Mouse (Mus musculus): ENCODE data around the gene Crb2. TPM values are rescaled to one million over a fixed set of nuclear protein-coding genes. Genes with fewer than 3 reads are reported as not detected.

Gene Crb2
- total RNA-seq, 1 experiment from 2014 or later = 0.38 TPM

- ATAC-seq (replicated peaks; ENCODE audit: insufficient number of reproducible peaks, low FRiP score, low TSS enrichment, poor library complexity, severe bottlenecking) = no peak
These were observed 60.9 kb downstream of the Crb2 start for GRCm38 (mm10) chr2:37836926-37837325.

GRCm38 (mm10) chr2:37837542-37837941, 61.5 kb downstream of the Crb2 start:
- no peak for ATAC-seq (replicated peaks; ENCODE audit: insufficient number of reproducible peaks, low FRiP score, low TSS enrichment, poor library complexity, severe bottlenecking)

GRCm38 (mm10) chr2:37838202-37838984, 62.3 kb downstream of the Crb2 start:
- no peak for ATAC-seq (replicated peaks; ENCODE audit: insufficient number of reproducible peaks, low FRiP score, low TSS enrichment, poor library complexity, severe bottlenecking)

- ATAC-seq (replicated peaks; ENCODE audit: insufficient number of reproducible peaks, low FRiP score, low TSS enrichment, poor library complexity, severe bottlenecking) = no peak
These were observed 63.9 kb downstream of the Crb2 start for GRCm38 (mm10) chr2:37839922-37840321.

- no peak for ATAC-seq (replicated peaks; ENCODE audit: insufficient number of reproducible peaks, low FRiP score, low TSS enrichment, poor library complexity, severe bottlenecking)
These were observed 66.1 kb downstream of the Crb2 start for GRCm38 (mm10) chr2:37842151-37842569.

- ATAC-seq (replicated peaks; ENCODE audit: insufficient number of reproducible peaks, low FRiP score, low TSS enrichment, poor library complexity, severe bottlenecking) = no peak
These were observed 66.7 kb downstream of the Crb2 start for GRCm38 (mm10) chr2:37842719-37843118.

Other genes starting within 250 kb of the Crb2 start
- gene Strbp, start 72.4 kb upstream of the Crb2 start, total RNA-seq (2017) = 12.8 to 35.4 TPM (median 29.1 TPM) in 3 replicates

Measured in monocyte, adult 5-6 weeks (primary cell).